In the genomic region with DNA sequence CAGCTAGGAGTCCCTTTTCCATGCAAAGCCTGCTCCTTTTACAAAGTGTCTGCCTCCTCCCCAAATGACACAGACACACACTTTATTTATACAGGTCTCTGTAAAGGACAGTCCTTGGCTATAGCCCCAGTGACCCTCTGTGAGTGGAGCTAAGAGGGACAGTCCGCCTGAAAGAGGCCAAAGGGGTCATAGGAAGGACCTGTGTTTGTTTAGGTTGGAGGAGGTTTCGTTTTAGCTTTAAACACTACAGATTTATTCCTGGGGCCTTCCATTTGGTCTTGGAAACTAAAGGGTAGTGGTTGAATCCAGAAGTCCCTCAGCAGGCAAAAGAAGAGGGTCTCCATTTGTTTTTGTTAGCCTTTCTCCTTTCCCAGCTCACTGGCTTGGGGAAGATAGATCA, we compare ENCODE assay signal across 15 mouse cellular contexts. TPM values are rescaled to one million over a fixed set of nuclear protein-coding genes. Genes with fewer than 3 reads are reported as not detected.
DNase-seq lines count a peak whose midpoint lies in the region; ATAC-seq and TF ChIP-seq lines count a peak whose summit lies in the region.
"Had no signal": no experiment of that assay in that cellular context is flagged by ENCODE, and none has a peak within 500 bp of the region (broad histone marks: within the 10 kb centered on the region; RNA-seq: fewer than 3 reads in every experiment).

No protein-coding gene starts in this region.

- no peak for TF ChIP-seq CTCF in brain, embryonic 14.5 days (IDR thresholded peaks at IDR 0.05; ENCODE audit: borderline replicate concordance, extremely low read depth, insufficient read depth, insufficient read length)

- no peak for TF ChIP-seq POLR2A in brain, embryonic 14.5 days (IDR thresholded peaks at IDR 0.05; ENCODE audit: borderline replicate concordance, extremely low read depth, insufficient read depth, insufficient read length, poor library complexity, severe bottlenecking)

- no peak overlapping the region for H3K9ac ChIP-seq in heart, embryonic 16.5 days (ENCODE audit: low read length)
- peak overlapping the region; percentile 38 for H3K9ac ChIP-seq in embryonic facial prominence, embryonic 12.5 days
- H3K9ac ChIP-seq: lung, embryonic 14.5 days had no signal

- no peaks in the 10 kb centered on the region for H3K9me3 ChIP-seq in heart, embryonic 16.5 days (replicated peaks; ENCODE audit: control insufficient read depth, low read length)
- H3K9me3 ChIP-seq in embryonic facial prominence, embryonic 12.5 days: no peaks in the 10 kb centered on the region
- H3K9me3 ChIP-seq in limb, embryonic 10.5 days (replicated peaks): no peaks in the 10 kb centered on the region

- no peak for ATAC-seq in heart, embryonic 16.5 days (replicated peaks; ENCODE audit: extremely low read depth, insufficient read depth, low FRiP score)
- ATAC-seq in embryonic facial prominence, embryonic 12.5 days (ENCODE audit: insufficient number of reproducible peaks, insufficient read depth, low FRiP score, low TSS enrichment): no peak
- no peak for ATAC-seq in CD4-positive, CD25-positive, alpha-beta regulatory T cell, adult 4 months

- no peak overlapping the region for H3K4me3 ChIP-seq in heart, embryonic 16.5 days (ENCODE audit: low read length)
- H3K4me3 ChIP-seq in embryonic facial prominence, embryonic 12.5 days: peak overlapping the region; percentile 49
- no peak overlapping the region for H3K4me3 ChIP-seq in limb, embryonic 10.5 days
- H3K4me3 ChIP-seq: gastrocnemius, adult 2 months had no signal

- intact Hi-C loops in gastrocnemius, postnatal 14 days (cut with DNase I; ENCODE audit: low total_unique reads): no loop called here

- H3K36me3 ChIP-seq in heart, embryonic 16.5 days (ENCODE audit: control insufficient read depth, insufficient read depth): no peaks in the 10 kb centered on the region
- no peaks in the 10 kb centered on the region for H3K36me3 ChIP-seq in embryonic facial prominence, embryonic 12.5 days
- H3K36me3 ChIP-seq in limb, embryonic 10.5 days: no peaks in the 10 kb centered on the region

- H3K4me1 ChIP-seq in heart, embryonic 16.5 days (ENCODE audit: control insufficient read depth, insufficient read depth, low read length): peaks cover 6% of the 10 kb centered on the region
- H3K4me1 ChIP-seq in embryonic facial prominence, embryonic 12.5 days: peaks cover 27% of the 10 kb centered on the region; the same call in 1 of the 2 replicates
- H3K4me1 ChIP-seq in limb, embryonic 10.5 days: peaks cover 45% of the 10 kb centered on the region

- H3K27me3 ChIP-seq in heart, embryonic 16.5 days (ENCODE audit: control insufficient read depth, insufficient read depth, low read length): peaks cover 28% of the 10 kb centered on the region
- H3K27me3 ChIP-seq in embryonic facial prominence, embryonic 12.5 days: peaks cover 44% of the 10 kb centered on the region
- H3K27me3 ChIP-seq in limb, embryonic 10.5 days (ENCODE audit: low read depth, poor library complexity, severe bottlenecking): peaks cover 97% of the 10 kb centered on the region

- no peak overlapping the region for H3K27ac ChIP-seq in heart, embryonic 16.5 days (ENCODE audit: low read length)
- no peak overlapping the region for H3K27ac ChIP-seq in embryonic facial prominence, embryonic 12.5 days
- H3K27ac ChIP-seq in limb, embryonic 10.5 days: no peak overlapping the region
- H3K27ac ChIP-seq: gastrocnemius, adult 2 months had no signal

- 48% methylated on average over 2 of the region's 2 CpGs for WGBS in heart, embryonic 16.5 days
- WGBS in embryonic facial prominence, embryonic 12.5 days: 17% methylated on average over 2 of the region's 2 CpGs
- WGBS in limb, embryonic 10.5 days: 15% methylated on average over 2 of the region's 2 CpGs

- 0 out of 2 replicates have a peak overlapping the region, but pooled peaks have one; percentile 11 for H3K4me2 ChIP-seq in heart, embryonic 16.5 days (ENCODE audit: low read depth, low read length)
- peak overlapping the region; percentile 85 for H3K4me2 ChIP-seq in embryonic facial prominence, embryonic 12.5 days (replicated peaks)

- DNase-seq in heart, adult 18-20 months: no peak
- DNase-seq in brain, embryonic 14.5 days (ENCODE audit: low read depth): peak; percentile 7
- DNase-seq in limb, embryonic 10.5 days (ENCODE audit: low spot score): peak; percentile 35
- no peak for DNase-seq in cerebellum, postnatal 36 days
- no peak for DNase-seq in gastrocnemius, postnatal 14 days
- DNase-seq: cerebellum, postnatal 14 days; gastrocnemius, adult 2 months; left cerebral cortex, postnatal 4 days; lung, embryonic 14.5 days; thymus, postnatal 36 days had no signal

RNA-seq across cellular contexts. Expression of a gene that starts 7.3 kb away (rescaled TPM):
- polyA plus RNA-seq in heart, embryonic 16.5 days (2015; fragmentation: Nextera tagmentation; extraction: Ambion mirVana): not detected in 2 replicates
- total RNA-seq in heart, adult 18-20 months (2021): not detected
- 1.6 and 2.6 TPM in 2 replicates for polyA plus RNA-seq in brain, embryonic 14.5 days (2012; rRNA removed)
- polyA plus RNA-seq in embryonic facial prominence, embryonic 12.5 days (2016; fragmentation: Nextera tagmentation; extraction: Ambion mirVana): 1.8 and 1.9 TPM in 2 replicates
- polyA plus RNA-seq in limb, embryonic 10.5 days (2016; fragmentation: Nextera tagmentation; extraction: Ambion mirVana): 0.46 and 0.55 TPM in 2 replicates
- 1 to 10 TPM in 1 of 2 experiments, under 1 TPM in 1; 0.66 to 1.9 TPM for polyA plus RNA-seq in CD4-positive, CD25-positive, alpha-beta regulatory T cell, adult 4 months (2017; shearing (Covaris generic))
- not detected for total RNA-seq in gastrocnemius, postnatal 14 days (2021)
- total RNA-seq: gastrocnemius, adult 2 months; layer of hippocampus, adult 18-20 months; left cerebral cortex, postnatal 4 days; neutrophil, adult 5-6 weeks had no signal
- polyA plus RNA-seq: lung, embryonic 14.5 days had no signal

RNA-seq across cellular contexts. Expression of a gene that starts 15.6 kb away (rescaled TPM):
- not detected in 2 replicates for polyA plus RNA-seq in heart, embryonic 16.5 days (2015; fragmentation: Nextera tagmentation; extraction: Ambion mirVana)
- total RNA-seq in heart, adult 18-20 months (2021): not detected
- polyA plus RNA-seq in brain, embryonic 14.5 days (2012; rRNA removed): 1.0 and 1.3 TPM in 2 replicates
- polyA plus RNA-seq in embryonic facial prominence, embryonic 12.5 days (2016; fragmentation: Nextera tagmentation; extraction: Ambion mirVana): 0.41 and 1.0 TPM in 2 replicates
- 0.39 TPM in 1 of 2 replicates, not detected in the other for polyA plus RNA-seq in limb, embryonic 10.5 days (2016; fragmentation: Nextera tagmentation; extraction: Ambion mirVana)
- polyA plus RNA-seq in CD4-positive, CD25-positive, alpha-beta regulatory T cell, adult 4 months (2017; shearing (Covaris generic)): under 1 TPM in 1 of 2 experiments, not detected in 1; 0.81 TPM
- not detected for total RNA-seq in gastrocnemius, postnatal 14 days (2021)
- total RNA-seq: gastrocnemius, adult 2 months; layer of hippocampus, adult 18-20 months; left cerebral cortex, postnatal 4 days; neutrophil, adult 5-6 weeks had no signal
- polyA plus RNA-seq: lung, embryonic 14.5 days had no signal

RNA-seq across cellular contexts. Expression of a gene that starts 16.1 kb away (rescaled TPM):
- 5.4 and 11.9 TPM in 2 replicates for polyA plus RNA-seq in heart, embryonic 16.5 days (2015; fragmentation: Nextera tagmentation; extraction: Ambion mirVana)
- total RNA-seq in heart, adult 18-20 months (2021): 1 to 10 TPM in 1 of 2 experiments, under 1 TPM in 1; 0.62 to 1.0 TPM
- 12.4 and 29.4 TPM in 2 replicates for polyA plus RNA-seq in brain, embryonic 14.5 days (2012; rRNA removed)
- 22.6 and 23.6 TPM in 2 replicates for polyA plus RNA-seq in embryonic facial prominence, embryonic 12.5 days (2016; fragmentation: Nextera tagmentation; extraction: Ambion mirVana)
- 6.3 and 6.5 TPM in 2 replicates for polyA plus RNA-seq in limb, embryonic 10.5 days (2016; fragmentation: Nextera tagmentation; extraction: Ambion mirVana)
- polyA plus RNA-seq in CD4-positive, CD25-positive, alpha-beta regulatory T cell, adult 4 months (2017; shearing (Covaris generic)): 100 to 1,000 TPM; 136 to 163 TPM
- total RNA-seq in gastrocnemius, postnatal 14 days (2021): under 1 TPM; 0.31 to 0.55 TPM
- total RNA-seq: layer of hippocampus, adult 18-20 months had no signal

Comparison
In these comparisons a context has a peak if more than half of its experiments do, and no peak if none do; other contexts are left out.
1. DNase-seq: peak in brain, embryonic 14.5 days (single experiment) and limb, embryonic 10.5 days (single experiment); none in heart, adult 18-20 months (0 of 2), cerebellum, postnatal 36 days (0 of 2) and gastrocnemius, postnatal 14 days (single experiment).